Mouse (Mus musculus): ENCODE measurements around the gene Zfp444.

DNA sequence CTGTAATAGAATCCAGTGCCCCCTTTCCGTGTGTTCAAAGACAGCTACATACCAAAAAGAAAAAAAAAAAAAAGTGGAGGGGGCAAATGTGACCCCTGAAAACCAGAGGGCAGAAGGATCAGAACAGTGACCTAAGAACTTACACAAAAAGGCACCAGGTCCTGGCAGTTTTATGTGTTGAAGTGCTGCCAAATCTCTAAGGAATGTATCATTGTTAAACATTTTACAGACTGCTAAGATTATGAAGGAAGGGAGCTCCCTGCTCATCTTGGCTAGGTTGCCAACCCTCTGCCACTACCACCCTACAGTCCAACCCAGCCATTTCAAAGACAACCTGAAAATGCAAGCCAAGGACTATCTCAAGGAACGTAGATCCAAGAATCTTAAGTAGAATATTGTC lies 14.2 kb downstream of the Zfp444 start:
- no peak for TF ChIP-seq CTCF (IDR thresholded peaks at IDR 0.05; ENCODE audit: borderline replicate concordance, insufficient read depth, low read length)
- TF ChIP-seq POLR2A (IDR thresholded peaks at IDR 0.05; ENCODE audit: low read depth, low read length): no peak

Data from embryonic fibroblast, embryonic 13.5 days (primary cell).